Mouse (Mus musculus) heart, adult 8-10 months (tissue): ENCODE measurements at regions not wholly inside any gene's neighbourhood (a gene's known extent, or its start where the extent isn't known, plus 50 kb on each side); places are given as distances from the start of the nearest gene placed in this dataset.

Experiments used
- DNase-seq: peaks from one replicate; pipeline ENCODE4 v3.0.0; 2022; ENCODE audit warnings: low spot score

DNA sequence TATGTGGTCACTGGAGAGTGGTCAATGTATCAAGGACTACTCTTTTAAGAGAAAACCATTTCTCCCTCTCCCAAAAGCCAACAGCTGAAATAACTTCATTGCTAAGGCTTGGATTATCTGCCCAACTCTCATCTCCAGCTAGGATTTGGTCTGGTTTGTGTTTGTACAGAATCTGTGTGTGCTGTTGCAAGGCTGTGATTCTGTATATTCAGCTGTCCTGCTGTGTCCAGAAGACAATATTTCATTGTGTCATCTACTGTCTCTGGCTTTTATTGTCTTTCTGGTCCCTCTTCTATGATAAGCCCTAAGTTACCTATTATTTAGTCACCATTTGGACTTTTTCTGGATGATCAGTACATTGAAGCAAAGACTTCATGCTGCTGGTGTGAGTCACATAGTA lies 110.9 kb downstream of the Cenpc1 start:
- no peak for DNase-seq

GRCm38 (mm10) chr5:85936667-85937314 lies 128.6 kb downstream of the Cenpc1 start:
- peak; percentile 7 for DNase-seq

DNA sequence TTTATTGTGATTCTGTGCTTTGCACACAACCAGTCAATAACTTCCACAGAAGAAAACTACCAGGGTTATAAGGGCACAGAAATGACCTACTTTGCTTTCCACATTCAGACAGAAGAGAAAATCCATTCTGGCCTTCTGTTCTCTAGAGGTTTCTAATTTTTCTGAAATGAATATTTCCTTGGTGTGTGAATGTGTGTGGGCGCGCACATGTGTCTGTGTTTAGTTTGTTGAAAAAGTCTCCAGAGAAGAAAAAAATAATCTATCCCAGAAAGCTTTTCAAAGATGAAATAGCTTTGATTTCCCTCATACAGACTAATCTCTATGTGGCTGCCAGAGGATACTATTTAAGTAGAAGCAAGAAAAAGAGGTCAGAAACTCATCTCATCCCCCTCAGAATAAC lies 147.1 kb downstream of the Cenpc1 start:
- DNase-seq: no peak

DNA sequence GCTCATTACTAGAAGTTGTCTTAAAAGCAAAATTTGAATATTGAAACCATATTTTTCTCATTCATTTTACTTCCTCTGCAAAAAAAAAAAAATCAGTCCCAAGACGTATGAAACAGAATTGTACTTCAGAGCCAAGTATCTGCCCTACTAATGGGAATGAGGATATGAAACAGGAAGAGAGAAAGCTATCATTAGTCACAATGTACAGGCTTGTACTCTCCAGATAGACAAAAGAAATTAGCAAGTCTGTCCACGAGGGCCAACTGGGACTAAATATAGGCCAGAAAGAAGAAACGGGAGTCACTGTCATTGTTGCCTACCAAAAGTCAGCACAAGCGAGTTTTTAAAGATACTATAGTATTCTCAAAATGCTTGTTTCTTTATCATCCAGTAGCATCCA lies 150.4 kb downstream of the Cenpc1 start:
- DNase-seq: peak; percentile 6

DNA sequence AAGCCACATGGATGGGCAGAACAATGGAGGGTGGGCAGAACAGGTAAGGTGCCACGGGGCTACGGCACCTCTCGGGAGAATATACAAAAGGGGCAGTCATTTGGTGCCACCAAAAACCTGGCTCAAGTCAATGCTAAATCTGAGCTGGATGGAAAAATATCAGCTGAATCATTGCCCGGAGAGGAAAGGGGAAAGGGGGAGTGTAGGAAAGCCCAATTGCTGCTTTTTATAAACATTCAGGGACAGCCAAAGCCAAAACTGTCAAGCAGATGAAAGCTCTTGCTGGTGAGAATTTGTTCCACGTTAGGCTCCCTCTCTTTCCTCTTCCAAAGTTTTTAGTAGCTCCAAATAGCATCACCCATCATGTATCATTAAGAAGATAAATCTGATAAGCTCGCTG lies 168.9 kb downstream of the Cenpc1 start:
- DNase-seq: no peak

DNA sequence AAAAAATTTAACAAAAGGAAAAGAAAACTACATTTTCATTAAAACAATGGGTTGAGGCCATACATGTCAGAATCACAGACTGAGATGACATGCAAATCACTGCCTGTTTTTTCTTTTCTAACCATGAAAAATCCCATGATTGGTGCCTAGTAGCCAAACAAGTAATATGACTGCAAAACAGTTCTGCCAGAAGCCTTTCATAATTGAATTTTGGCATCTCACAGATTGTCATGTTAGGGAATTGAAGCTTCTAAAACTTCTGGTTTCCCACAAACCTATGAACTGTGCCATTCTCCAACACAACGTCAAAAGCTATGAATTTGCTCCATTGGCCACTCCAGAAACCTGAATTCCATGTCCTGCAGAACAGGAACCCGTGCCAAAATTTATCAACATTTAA lies 169.6 kb downstream of the Cenpc1 start:
- DNase-seq: no peak

DNA sequence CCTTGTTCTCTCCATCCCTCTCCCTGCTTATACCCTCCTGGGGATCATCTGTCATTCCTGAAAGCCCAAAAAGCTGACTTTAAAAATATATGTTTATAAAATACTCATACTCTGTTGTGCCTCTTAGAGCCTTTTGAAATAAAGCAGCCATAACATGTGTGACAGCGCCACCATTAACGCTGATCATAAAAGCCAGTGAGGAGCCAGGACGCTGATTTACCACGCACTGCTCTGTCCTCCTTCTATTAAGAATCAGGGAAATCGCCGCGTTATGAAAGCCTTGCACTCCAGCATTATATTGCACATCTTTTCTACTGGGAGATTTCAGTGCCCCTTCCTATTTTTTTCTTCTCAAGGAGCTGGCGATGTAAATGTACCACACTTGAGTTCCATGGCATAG lies 195.1 kb downstream of the Cenpc1 start:
- DNase-seq: no peak

- DNase-seq: no peak
Observed at GRCm38 (mm10) chr5:85832556-85832955, 232.8 kb downstream of the Cenpc1 start.

DNA sequence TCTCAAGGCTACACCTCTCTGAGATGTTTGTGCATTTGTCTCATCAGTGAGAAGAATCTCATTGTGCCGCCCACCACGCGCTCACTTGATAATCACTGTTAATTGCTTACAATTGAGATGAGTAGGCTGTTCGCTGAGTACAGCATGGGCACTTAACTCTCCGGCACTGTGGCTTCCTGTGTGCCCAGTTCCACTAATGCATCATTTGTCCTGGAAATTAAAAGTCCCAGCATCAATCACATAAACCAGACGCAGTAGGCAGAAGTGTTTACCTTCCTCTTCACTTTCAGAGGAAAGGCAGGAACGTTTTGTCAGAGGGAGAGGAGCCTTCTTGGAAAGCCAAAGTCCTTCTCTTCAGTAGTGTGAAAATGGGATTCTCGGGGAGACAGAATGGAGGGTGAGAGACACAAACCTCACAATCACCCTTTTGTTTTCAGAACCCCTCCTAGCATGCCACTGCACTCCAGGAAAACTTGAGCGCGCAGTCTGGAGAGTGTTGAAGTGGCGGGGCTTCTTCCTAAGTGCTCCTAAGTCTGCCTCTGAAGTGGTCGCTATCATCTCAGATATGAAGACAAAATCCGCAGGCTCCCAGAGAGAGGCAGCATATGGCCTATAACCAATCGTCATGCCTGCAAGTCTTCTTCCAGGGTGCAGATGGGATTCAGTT lies 269.7 kb downstream of the Cenpc1 start:
- DNase-seq: no peak

DNA sequence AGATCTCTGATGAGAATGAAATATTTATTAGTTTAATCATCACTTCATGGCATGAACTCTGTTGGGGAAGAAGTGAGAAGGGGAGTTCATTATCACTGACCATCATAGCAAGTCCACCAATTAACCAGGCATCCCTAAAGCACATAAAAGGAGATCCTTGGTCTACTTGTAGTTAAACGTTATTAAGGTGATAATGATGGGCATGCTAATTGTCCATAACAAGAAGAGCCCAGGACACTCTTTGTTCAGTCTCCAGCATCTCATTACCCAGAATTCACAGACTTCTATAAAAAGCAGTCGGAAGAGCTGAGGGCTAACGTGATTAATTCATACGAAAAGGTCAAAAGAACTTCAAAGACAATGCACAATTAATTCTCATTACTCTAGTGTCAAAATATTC lies 272.2 kb downstream of the Cenpc1 start:
- DNase-seq: no peak

DNA sequence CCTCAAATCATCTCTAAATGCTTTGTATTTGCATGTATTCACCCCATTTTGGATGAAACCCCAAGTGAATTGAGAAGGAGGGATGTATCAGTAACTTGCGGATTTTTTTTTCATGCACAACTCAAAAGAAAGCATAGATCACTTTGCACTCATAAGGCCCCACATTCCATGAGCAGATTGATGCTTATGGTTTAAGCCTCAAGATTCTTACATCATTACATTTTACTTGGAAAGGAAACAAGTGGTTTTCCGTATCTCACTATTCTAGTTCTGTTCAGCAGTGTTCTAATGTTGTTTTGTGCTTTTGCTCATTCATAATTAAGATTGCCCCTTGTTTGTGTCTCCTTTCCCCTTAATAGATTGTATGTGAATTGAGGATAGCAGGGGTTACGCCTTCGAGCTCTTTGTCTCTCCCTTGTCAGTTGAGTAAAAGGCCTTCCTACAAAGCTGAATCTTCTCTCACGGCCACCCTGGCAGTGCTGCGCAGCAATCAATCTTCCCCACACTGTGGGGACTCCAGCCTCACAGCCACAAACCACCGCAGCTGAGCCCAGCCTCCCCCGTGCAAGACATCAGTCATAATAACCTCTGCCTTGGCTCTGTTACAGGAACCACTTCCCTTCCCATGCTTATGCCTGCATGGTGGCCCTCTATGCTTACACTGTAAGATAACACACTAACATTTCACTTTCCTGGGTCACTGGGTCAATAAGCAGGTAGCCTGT lies 284.5 kb downstream of the Cenpc1 start:
- DNase-seq: no peak

DNA sequence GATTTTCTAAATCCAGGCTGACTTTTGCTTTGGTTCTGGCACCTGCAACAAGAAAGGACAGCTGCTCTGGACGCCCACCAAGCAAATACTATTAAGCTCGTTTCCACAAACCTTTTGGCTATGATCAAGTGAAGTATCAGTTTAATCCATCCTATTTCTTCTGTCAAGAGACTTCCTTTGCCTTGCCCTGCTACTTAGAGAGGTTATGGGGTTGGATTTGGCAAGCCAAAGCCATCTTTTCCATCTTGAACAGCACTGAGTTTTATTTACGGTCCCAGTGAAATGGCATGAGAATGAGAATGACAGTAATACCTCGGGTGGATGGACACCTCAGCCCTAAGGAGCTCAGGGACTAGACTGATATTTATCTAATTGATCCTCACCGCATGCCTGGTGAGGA lies 285.4 kb downstream of the Cenpc1 start:
- no peak for DNase-seq

- DNase-seq: no peak
Observed at GRCm38 (mm10) chr5:85779205-85779604, 286.2 kb downstream of the Cenpc1 start.

- DNase-seq: no peak
Observed at GRCm38 (mm10) chr5:85772660-85773059, 292.7 kb downstream of the Cenpc1 start.

GRCm38 (mm10) chr5:85772086-85772485 lies 293.3 kb downstream of the Cenpc1 start:
- no peak for DNase-seq

GRCm38 (mm10) chr5:85767157-85767556 lies 298.2 kb downstream of the Cenpc1 start:
- no peak for DNase-seq

DNA sequence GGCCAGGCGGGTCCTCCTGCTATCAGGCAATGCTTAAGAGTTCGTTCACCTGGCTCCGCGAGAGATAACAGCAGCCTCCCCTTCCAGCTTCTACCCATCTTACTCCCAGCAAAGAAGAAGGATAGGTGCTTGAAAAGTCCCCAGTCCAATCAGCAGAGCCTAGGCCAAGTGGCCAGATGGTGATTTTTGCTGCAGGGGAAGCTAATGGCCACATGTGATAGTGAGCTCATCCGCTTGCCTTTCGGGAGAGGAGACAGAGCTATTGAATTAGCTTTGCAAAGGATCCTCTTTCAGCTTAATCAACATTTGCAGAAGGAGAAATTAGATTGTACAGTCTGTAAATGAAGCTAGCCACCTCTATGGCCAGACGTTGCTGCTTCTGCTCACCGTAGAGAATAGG lies 308.7 kb downstream of the Cenpc1 start:
- no peak for DNase-seq

GRCm38 (mm10) chr5:85754227-85754626 lies 311.2 kb downstream of the Cenpc1 start:
- no peak for DNase-seq

DNA sequence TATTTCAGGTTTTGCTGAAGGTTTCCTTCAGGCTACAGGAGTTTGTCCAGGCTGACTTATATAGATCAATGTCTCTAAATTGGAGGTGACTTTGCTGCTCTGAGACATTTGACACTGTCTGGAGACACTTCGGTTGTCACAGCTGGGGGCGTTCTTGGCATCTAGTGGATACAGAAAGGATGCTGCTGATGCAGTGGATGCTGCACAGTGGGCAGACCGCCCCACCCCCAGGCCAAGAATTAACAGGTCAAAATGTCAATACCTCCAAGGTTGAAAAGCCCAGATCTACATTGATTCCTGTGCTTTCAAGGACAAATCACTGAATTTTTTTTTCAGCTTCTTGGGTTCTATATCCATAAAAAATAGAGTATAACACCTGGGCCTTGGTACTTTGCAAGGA lies 312.3 kb downstream of the Cenpc1 start:
- DNase-seq: no peak

GRCm38 (mm10) chr5:85751649-85752048 lies 313.7 kb downstream of the Cenpc1 start:
- no peak for DNase-seq

DNA sequence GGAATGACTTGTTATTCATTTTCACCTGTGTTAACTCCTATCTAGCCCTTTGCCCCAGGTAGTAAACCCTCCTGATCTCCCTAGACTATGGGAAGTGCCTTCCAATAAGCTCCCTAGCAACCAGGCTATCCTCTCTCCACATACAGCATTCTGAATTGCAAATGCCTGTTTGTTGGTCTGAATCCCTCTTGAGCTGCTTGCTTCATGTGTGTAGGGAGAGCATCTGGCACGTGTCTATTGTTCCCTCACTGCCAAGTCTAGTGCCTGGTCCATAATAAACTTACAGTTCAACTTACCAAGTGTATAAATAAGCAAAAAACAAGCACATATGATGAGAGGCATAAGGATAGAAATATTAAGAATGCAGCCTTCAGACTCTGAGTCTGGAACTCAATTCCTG lies 314.5 kb downstream of the Cenpc1 start:
- no peak for DNase-seq

- no peak for DNase-seq
Observed at GRCm38 (mm10) chr5:85729613-85730012, 335.8 kb downstream of the Cenpc1 start.

- DNase-seq: no peak
Observed at GRCm38 (mm10) chr5:85707345-85707744, 358.0 kb downstream of the Cenpc1 start.
